Mouse (Mus musculus) CH12F3 (cell line): ENCODE measurements around the gene Xrcc4.

Experiments used
- in situ Hi-C: fragments of 300-500 bp; cut with MboI; formaldehyde crosslinking; loops from 2 replicates; pipeline ENCODE4 v1.14.3; 2020; ENCODE audit warnings: low sequenced_read_pairs

Gene Xrcc4

DNA sequence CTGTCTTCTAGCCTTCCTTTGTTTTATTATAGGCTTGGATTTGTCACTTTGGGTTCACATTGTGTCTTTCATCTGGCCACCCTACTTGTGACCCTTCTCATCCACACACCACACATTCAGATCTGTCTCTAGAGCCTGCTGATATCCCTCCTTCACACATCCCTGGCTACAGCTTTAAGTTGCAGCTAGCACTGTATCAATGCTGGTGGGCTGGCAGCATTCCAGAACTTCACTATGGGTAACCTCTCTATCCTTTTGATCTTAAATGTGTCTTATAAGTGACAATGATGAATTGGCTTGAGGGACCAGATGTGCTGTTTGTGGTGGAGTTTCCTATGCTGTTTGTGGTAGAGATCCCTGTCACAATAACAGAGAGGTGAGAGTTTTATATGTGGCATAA, 120.7 kb downstream of the Xrcc4 start:
- in situ Hi-C loops: no loop called here

DNA sequence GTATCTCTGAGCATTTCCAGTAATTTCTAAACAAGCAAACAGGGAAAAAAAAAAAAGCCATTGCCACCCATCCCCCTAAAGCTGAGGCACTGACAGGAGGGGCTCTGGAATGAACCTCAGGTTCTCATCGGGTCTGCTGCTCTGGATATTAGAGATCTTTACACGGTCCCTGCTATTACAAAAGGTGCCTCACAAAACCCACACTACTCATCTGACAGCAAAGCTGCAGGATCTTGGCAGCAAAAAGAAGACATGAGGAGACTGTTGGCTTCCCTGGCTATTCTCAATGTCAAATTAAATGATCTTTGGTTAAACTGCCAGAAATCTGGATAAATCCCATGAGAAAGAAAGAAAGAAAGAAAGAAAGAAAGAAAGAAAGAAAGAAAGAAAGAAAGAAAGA, 145.1 kb downstream of the Xrcc4 start:
- in situ Hi-C loops: no loop called here

DNA sequence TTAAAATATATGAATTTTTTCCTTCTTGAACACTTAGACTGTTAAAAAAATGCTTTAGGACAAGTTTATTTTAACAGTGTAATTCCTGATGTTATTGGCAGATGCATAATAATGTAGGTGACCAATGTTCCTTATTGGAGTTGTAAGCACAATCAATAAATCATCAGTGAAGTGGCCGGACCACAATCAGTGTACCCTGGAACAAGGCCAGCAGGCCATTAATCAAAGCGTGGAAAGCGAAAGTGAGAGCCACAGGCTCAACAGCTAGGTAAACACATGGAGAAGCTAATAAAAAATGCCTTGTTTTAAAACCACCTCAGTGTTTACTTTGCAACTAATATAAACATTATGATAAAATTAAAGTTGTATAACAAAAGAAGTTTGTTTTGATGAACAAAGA, 159.9 kb downstream of the Xrcc4 start:
- in situ Hi-C loops: no loop called here

DNA sequence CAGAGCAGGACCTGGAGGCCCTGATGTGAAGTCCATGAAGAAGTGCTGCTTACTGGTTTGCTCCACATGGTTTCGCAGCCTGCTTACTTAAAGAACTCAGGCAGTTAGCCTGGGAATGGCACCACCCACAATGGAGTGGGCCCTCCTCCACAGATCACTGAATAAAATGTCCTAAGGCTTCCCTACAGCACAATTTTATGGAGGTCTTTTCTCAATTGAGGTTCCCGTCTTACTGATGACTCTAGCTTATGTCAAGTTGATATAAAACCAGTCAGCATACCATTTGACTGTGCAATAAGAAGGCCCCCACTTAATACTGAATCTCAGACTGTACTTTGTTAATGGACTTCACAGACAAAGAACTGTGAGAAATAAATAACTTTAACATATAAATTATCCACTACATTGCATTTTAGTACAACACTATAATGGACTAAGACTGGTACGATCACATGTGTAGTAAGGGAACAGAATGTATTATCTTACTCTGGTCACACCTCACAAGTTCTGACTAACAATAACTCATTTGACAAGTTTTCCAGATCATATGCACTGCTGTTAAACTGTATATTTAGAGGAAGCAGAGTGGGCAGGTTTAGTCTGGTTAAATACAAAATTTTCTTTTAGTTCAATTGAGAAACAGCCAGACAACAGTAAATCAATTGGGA, 170.5 kb downstream of the Xrcc4 start:
- in situ Hi-C loops: no loop called here

DNA sequence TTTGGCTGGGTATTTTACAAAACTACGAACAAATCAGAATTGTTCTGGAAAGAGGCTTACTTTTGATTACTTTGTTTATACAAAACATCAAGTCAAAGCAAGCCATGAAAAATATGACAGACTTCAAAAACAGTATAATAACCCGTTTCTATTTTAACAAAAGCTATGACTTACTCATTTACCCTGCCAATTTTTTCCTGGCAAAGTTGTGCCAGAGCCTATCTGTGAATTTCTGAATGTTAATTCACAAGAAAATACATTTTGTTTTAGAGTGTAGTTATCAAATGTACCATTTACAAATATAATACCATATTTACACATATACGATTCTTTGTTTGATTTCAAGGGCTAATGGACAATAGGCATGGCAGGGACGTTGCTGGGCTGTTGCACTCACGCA, 175.1 kb downstream of the Xrcc4 start:
- in situ Hi-C loops: no loop called here

DNA sequence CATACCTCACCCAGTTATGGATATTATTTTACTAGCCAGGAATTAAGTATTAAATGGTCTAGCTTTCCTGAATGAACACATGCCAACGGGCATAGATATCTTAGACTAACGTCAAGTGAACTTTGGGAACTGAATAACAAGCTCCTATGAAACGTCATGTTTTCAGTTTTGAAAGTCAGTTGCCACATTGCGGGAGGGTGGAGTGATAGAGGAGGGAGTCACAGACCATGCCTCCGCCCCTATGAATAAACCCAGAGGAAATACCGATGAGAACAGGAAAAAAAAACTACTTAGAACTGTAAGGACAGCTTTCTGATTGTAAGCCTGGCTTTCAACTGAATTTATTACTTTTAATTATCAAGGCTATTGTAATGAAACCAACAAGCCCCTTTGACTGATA, 175.5 kb downstream of the Xrcc4 start:
- in situ Hi-C loops: no loop called here

DNA sequence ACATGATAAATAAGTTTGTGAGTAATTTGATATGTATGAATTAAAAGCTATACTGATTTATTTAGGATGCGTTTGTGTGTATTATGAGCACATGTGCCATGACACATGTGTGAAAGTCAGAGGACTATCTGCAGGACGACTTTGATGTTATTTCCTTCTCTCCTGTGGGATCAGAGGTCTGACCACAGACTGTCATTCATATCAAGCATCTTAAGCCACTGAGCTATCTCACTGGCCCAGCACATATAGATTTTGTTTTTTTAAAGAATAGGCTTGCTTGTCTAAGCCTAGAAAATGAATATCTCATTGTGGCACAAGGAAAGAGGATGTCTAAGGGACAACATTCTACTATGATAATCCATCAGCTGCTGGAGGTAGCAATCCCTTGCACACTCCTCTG, 183.3 kb downstream of the Xrcc4 start:
- in situ Hi-C loops: no loop called here

DNA sequence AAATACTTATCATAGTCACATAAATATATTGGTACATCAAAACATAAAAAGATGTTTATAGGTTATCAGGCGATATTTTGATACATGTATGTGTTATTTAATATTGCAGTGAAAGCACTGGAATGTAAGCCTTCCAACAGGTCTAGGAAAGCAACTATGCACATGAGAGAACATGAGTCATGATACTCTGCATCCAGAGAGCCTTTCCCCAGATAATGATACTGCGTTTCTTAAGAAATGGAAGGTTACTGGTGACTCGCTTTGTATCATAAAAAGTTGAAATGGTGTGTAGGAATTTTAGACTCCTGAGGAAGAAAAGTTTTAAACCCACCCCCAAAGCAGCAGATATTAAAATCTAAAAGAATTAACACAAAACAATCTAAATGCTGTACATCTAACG, 190.3 kb downstream of the Xrcc4 start:
- in situ Hi-C loops: no loop called here

DNA sequence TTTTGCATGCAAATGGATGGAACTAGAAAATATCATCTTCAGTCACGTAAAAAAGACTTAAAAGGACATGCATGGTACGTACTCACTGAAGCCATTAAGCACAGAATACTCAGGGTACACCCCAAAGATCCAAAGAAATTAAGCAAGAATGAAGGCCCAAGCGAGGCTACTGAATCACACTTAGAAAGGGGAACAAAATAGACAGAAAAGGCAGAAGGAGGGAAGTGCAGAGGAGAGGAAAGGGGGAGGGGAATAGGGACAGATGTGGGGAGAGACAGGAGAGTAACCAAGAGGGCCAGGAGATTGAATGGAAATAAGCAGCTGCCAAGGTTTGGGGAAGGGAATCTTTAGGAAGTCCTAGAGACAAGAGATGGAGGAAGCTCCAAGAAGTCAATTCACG, 197.3 kb downstream of the Xrcc4 start:
- in situ Hi-C loops: no loop called here

DNA sequence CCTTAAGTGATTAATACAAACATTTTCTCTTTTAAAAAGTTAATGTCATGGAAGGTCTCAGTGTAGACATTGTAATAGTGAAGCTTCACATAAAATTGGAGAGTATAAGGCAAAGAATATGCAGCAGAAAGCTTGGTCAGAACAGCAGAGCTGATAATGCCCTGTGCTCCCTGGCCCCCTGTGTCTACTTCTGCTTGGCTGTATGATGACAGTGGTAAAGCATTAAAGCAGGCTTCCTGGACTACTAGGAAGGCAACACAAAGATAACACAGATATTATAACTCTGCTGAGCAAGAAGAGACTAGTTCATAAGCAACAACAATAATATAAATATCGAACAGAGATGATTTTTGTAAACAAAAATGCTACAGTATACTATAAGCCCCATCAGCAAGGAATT, 199.2 kb downstream of the Xrcc4 start:
- in situ Hi-C loops: no loop called here

DNA sequence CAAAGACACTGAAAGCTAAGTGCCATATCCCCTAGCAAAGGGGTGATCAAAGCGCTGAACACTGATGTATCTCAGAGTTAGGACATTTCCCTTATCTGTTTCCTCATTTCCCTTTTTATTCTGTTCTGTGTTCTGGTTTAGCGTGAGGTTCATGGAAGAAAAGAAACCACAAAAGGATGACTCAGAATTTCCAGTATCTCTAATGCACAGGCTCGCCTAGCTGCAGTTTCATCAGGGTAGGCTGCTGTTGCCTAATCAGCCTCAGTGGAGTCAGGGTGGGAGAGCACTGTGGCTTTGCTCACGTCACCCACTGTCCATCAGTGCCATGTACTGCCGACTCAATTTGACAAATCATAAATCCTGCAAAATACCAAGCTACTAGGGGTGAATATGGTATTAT, 200.3 kb downstream of the Xrcc4 start:
- in situ Hi-C loops: no loop called here

DNA sequence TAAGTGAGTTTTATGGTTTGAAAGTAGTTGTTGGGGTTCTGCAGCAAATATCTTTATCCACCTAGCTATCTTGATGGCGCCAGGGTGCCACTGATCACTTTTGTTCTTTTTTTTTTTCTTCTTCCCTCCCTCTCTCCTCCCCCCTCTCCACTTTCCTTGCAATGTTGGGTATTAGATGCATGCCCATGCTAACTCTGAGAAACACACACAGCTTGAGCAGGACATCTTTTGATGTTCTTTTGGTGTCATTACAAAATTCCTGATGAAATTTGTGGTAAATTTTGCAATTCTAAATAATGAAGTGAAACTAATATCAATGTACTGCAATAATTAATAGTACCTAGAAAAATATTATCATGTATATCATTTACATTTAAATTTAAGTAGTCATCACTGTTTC, 205.9 kb downstream of the Xrcc4 start:
- in situ Hi-C loops: no loop called here

DNA sequence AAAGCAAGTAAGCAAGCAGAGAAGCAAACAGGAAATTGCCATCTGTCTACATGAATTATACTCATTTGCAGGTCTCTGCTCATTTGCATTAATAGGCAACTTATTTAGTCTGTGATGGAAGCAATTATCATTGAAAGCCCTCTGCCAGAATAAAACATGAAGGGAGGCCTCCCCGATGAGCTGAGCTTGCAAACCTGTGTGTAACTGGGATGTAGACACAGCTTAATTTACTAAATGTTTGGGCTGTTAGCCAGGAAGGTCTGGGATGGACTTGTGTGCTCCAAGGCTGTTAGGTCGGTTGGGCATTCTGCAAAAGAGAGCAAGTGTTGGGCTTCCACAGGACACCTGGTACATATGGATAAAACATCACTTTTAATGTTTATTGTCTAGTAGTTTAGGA, 208.1 kb downstream of the Xrcc4 start:
- in situ Hi-C loops: no loop called here

DNA sequence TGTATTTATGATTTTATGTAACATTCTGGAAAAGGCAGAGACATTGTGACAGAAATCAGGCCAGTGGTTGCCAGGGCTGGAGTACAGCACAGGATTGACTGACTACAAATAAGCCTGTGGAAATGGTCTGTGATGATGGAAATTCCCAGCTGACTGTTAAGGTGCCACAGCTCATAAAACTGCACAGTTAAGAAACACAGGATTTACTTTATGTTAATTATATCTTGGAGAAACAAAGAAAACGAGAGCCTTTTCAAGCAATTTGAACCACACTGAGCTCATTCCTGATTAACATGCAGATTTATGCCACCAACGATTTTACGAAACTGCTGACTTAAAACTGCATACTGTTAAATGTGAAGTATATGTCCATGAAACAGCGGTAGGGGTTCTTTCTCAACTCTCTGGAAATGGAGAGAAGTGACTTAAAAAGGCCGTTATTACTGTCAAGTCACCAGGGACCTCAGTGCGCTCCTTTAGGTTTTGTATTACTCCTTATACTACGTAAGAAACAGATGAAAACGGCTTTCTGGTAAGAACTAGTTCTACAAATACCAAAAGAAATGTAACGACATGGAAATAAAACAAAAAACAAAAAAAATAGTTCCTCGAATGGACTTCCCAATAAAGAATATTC, 210.5 kb downstream of the Xrcc4 start:
- in situ Hi-C loops: no loop called here

DNA sequence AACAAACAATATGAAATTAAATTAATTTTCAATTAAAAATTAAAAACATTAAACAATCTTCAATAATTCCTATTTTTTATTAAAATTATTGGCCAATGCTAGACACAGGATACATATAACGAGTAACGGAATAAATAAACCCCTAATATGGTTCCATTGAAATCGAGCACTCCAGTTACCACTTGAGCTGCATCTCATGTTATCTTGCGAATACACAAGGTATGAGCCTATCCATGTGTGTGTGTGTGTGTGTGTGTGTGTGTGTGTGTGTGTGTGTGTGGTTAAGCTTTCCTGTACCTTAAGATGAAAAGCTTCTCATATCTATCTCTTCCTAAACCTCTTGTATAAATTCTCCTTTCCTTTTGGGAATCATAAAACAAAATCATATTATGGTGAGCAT, 213.9 kb downstream of the Xrcc4 start:
- in situ Hi-C loops: no loop called here

DNA sequence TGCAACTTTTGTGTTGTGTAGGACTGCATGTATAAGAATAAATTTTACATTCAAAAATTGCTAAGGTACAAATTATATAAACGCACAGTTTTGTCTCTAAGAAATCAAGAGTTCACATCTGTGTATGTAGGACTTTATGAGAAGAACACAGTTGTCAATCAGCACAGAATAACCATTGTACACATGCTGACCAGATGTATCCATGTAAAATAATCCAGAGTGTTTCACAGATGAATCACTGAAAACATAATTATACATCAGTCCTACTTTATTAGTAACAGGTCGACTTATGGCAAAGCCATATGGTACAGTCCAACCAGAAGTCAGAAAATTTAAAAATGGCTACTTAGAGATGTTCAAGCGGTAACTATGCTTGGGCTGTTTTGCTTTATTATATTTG, 216.7 kb downstream of the Xrcc4 start:
- in situ Hi-C loops: no loop called here

DNA sequence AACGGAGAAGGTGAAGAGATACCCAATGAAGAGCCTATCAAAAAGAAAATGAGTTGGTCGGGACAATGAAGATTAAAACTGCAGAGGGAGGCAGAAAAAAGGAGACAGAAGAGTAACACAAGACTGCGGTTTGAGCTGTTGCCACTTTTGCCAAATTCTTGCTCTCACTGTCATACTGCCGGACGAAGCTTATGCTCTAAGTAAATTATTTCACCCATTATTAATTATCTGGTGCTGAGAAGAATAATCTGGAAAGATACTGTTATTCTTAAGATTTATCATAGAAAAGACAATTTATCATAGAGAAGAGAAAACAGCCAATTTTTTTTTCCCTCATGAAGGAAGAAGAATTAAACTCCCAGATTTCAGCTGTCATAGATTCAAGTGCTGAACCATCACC, 235.3 kb downstream of the Xrcc4 start:
- in situ Hi-C loops: no loop called here

DNA sequence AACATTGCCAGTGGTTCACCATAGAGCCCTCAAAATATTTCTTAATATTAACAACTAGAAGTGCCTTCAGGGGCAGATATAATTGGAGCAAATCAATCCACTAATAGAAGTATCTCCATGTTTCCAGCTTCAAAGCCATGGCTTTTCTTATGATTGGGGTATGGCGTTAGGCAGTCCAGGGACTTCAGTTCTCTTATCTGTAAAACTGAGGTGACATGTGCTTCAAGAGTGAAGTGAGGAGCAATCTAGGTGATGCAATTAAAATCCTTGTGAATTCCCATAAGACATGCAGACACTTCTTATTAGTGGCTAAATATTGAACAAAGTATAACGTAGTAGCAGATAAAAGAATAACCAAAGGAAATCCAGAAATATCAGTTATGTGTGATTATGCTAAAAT, 238.7 kb downstream of the Xrcc4 start:
- in situ Hi-C loops: no loop called here

DNA sequence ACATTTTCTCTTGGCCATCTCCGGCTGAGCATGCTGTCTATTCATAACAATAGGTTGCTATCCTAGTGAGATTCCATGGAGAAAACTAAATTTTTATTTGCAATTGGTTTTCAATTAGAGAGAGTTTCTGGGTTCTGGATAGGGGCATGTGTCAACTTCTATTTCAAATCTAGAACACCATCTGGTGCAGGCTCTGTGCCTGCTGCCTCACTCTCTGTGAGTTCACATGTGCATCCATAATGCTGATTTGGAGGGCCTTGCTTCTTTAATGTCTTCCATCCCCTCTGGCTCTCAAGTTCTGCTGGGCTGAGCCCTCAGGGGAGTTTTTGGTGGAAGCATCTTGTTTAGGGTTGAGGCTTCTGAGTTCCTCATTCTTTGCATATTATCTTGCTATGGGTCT, 239.5 kb downstream of the Xrcc4 start:
- in situ Hi-C loops: no loop called here

DNA sequence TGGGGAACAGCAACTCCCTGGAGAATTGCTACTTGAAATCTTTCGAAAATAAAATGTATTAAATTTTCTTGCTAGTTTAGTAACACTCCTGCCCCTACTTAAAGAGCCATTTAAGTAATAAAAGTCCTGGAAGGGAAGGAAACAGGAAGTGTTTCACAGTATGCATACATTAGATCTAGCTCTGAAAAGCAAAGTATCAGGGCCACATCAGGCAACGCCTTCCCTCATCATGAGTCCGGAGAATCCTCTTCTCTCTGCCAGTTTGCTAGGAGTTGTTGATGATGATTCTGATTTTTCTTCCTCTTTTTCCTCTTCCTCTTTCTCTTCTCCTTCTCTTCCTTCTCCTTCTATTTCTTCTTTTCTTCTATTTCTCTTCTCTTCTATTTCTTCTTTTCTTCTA, 250.8 kb downstream of the Xrcc4 start:
- in situ Hi-C loops: no loop called here

DNA sequence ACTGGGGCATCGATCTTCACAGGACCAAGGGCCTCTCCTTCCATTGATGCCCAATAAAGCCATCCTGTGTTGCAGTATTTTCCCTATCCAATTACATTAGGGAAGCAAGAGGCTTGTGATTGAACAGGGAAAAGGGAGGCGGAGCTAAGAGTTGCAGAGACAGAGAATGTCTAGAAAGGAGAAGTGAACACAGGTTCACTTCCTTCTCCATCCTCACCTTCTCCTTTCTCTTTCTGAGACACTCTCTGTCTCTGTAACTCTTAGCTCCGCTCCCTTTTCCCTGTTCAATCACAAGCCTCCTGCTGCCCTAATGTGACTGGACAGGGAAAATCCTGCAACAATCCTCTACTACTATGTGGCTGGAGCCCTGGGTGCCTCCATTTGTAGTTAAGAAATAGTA, 254.9 kb downstream of the Xrcc4 start:
- in situ Hi-C loops: no loop called here

DNA sequence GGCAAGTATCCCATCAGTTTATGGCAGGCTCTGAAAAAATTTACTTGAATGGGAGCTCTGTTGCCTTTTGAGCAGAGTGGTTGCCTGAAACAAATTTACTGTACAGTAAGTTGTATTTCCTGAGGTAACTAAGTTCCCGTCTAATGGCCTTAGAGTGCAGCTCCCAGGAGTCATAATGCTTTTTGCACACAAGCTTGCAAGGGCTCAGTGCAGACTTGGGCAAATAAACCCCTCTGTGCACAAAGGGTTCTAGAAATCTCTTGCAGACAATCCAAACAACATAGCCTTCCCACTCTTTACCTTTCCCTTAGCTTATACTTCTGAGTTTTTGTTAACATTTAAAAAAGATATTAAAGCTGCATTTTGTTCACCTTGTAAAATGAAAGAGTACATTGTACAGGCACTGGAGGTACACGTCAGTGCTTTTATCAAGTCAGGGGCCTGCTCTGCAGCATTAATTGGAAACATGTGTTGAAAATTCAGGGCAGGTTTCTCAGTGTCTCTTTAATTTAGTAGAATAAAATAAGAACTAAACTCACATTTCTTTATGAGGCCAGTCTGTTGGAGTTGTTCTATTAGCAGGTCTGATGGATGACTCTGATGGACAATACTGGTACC, 256.2 kb downstream of the Xrcc4 start:
- in situ Hi-C loops: no loop called here
